Mouse (Mus musculus): ENCODE data around the gene Vps72.
A peak's percentile ranks its signal among the peaks of the same experiment; 100 is the strongest.
"Not testable (repeated sequence)": the region's sequence is repeated elsewhere in the genome, so short reads cannot be mapped to it uniquely, and the experiment has no call there.

Vps72 gene

DNA sequence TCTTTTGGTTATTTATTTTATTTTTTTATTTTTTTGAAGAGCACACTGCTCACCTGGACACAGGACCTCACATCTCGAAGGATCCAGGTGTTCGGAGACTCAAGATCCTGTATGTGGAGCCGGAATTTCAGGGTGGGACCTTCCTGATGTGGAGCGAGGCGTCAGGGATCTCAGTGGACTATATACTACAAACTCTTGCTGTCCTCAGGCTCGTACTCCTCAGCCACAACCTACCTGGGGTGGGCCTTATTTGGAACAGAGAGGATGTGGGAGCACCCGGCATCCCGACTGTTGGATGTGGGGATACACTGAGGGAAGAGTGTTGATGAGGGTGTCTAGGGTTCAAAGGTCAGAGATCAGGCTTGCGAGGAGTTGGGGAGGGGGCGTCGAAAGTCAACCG is 23.3 kb downstream of the Vps72 start:
- not testable (repeated sequence) for DNase-seq (ENCODE audit: low spot score)

GRCm38 (mm10) chr3:95135023-95135422 is 24.2 kb downstream of the Vps72 start:
- peak; percentile 40 for DNase-seq (ENCODE audit: low spot score)

- no peak for DNase-seq (ENCODE audit: low spot score)
Measured at GRCm38 (mm10) chr3:95135433-95136052, 24.7 kb downstream of the Vps72 start.

- no peak for DNase-seq (ENCODE audit: low spot score)
Measured at GRCm38 (mm10) chr3:95136336-95136735, 25.5 kb downstream of the Vps72 start.

DNA sequence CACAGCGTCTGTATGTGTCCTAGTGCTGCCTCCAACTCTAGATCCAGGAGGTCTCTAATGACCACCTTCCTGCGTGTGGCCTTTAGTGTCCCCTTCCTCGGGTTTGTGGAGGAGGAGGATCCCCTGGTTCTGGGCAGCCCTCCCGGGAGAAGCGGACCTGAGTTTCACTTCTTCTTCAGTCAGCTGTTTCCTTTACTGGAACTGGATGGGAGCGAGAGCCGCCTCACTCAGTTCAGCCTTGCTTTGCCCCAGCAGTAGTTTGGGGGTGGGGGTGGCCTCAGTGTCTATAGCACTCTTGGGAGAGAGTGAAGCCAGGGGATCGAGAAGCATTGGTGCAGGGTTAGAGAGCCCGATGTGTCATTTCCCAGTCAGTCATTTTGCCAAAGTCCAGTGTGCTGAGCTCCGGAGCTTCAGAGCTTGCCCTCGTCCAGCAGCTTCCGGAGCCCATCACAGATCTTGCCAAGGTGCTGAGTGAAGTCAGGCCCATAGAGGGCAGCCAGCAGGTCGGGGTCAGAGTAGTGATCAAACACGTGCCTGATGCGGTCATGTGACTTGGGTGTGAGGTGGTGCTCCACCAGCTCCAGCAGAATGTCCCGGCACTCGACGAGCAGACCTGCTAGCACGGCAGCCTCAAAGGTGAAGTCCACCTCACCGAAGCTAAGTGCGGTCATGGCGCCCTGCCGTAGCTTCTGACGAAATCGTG is 28.9 kb downstream of the Vps72 start:
- no peak for DNase-seq (ENCODE audit: low spot score)

DNA sequence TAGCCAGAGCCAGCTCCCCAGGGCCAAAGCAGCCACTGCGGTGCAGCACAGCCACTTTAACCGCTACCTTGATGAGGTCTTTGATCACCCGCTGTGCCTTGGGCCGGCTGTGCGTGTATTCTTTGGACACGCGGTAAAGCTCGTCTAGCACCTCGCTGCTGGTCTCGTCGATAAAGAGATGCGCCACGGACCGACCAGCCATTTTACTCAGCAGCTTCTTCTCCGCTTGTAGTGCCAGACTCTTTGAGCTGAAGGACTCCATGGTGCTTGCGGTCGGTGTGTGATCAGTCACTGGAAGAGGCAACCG is 29.4 kb downstream of the Vps72 start:
- DNase-seq (ENCODE audit: low spot score), result no peak

DNA sequence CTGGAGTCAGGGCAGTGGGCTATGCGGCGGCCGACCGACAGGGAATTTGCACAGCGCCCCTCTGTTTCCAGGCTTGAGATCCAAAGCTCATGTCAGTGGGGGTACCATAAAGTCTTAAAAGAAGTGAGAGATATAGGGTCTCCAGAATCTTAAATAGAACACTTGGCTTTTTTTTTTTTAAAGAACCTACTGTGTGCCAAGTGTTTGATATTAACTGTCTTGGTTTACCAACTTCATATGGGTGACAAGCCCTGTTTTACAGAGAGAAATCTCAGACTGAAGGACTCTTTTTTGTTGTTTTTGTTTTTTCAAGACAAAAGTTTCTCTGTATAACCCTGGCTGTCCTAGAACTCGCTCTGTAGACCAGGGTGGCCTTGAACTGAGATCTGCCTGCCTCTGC is 30.0 kb downstream of the Vps72 start:
- DNase-seq (ENCODE audit: low spot score), result no peak

GRCm38 (mm10) chr3:95141474-95141873 is 30.7 kb downstream of the Vps72 start:
- DNase-seq (ENCODE audit: low spot score), result no peak

DNA sequence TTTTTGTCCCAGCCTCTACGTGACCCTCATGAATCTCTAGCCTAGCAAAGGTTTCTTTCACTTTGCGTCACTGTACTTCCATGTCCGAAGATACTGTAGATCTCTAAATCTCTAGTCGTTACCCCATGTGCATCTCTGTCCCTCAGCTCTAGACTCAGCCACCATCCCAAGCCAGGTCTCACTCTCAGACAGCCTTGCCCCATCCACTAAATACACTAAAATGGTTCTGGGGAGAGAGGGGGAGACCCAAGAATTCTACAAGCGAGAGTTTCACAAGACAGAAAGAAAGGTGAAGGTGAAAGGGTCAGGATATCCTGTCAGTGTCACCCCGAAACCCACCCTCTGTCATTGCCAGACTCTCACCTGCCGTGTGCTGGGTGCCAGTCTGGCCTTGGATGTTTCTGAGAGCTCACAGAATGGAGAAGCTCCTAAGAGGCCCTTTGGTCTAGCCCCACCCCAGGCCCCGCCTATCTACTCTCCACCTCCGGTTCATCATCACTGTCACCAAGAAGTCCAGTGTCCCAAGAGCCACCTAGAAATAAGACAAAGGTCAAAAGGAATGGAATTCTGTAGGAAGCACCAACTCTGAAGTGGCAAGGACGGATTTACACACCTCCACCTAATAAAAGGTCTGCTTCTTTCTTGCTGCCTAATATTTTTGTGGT is 31.3 kb downstream of the Vps72 start, which contains the start of gene Tnfaip8l2:
Gene Tnfaip8l2, minus strand, starts transcription at position 409 of the 665 bp plus-strand sequence.
- no peak for DNase-seq (ENCODE audit: low spot score)

DNA sequence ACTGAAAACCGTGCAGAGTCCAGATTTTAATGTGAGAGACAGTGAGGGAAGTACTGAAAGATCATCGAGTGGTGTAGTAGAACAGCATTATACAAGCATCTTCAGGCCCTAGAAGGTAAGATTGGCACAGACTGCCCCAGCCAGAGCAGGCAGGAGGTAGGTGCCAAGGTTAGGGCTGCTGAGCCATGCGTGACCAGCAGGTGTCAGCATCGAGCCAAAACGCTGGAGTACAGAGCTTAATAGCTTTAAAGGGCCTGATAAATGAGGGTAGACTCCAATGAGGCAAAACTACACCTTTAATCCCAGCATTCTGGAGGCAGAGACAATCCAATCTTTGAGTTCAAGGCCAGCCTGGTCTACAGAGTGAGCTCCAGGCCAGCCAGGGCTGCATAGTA is 31.8 kb downstream of the Vps72 start:
- peak; percentile 87 for DNase-seq (ENCODE audit: low spot score)

GRCm38 (mm10) chr3:95147924-95148323 is 37.1 kb downstream of the Vps72 start:
- DNase-seq (ENCODE audit: low spot score), result no peak

DNA sequence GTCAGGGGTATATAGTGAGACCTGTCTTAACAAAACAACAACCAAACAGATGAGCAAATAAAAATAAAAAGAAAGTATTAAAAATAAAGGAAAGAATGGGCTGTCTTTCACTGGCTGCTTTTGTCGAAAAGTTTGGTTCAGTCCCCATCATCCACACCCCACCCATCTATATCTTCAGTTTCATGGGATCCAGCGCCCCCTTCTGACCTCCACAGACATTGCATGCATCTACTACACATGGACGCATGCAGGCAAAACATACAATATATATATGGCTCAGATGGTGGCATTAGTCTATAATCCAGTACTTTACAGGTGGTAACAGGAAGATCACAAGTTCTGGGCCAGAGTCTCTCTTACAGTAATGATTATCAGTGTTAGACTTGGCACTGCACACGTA is 43.1 kb downstream of the Vps72 start:
- no peak for DNase-seq (ENCODE audit: low spot score)

DNA sequence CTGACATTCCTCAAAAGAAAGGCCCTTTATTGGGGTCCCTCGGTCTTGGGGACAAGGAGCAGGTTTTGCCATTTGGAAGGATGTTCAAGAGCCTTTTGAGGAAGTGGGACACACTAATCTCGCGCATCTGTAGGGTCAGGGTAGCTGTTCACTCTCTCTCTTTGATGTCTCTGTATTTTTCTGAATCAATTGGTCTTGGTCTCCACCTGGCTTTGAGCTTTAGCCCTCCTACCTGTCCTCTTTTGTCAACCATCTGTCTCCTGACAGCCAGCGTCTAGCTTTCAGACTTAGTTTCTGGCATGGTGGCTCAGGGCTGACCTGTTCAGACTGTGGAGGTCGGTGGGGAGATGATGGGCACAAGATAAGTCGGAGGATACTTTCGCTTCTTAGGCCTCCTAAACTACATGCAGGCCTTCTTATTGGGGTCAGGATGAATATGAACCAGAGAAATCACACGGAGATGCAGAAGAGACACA is 48.7 kb downstream of the Vps72 start:
- no peak for DNase-seq (ENCODE audit: low spot score)

DNA sequence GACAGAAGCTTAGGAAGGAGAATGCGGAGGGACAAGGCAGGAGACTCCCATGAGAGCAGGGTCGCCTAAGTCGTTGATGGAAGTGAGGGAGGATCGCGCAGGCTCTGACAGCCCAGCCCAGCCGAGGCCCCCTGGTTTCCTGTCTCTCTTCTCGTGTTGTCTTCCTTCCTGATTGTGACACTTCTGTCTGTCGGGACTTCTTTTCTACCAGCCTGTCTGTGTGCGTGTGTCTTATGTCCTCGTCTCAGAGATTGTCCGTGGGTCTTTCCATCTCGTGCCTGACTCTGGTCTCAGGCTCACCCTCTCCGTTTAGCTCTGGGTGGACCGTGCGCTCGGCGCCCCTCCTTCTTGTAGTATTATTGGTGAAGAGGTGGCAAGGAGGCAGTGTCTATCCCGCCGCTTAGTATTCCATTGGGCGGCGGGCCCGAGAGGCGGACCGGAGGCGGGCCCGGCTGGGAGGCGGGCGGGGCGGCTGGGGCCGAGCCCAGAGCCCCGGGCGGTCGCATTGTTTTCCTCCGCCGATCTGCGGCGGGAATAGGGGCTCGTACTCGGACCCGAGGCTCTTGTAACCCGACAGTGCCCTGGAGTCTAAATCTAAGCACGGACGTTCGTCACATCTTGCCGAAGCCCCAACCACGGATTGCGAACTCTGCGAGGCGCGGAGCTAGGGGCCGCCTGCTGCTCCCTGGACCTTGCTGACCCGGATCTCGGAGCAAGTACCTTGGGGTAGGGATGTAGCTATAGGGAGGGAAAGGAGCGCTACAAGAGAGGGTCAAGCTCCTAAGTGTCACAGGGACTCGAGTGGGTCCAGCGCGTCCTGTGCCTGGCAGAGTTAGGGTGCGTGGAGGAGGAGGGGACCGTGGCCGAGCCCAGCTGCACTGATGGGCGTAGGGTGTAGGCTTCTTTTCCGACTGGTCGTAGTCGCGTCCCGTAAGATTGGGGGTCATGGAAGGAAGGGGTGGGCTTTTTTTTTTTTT is 49.5 kb downstream of the Vps72 start, which contains the start of gene Sema6c:
Gene Sema6c, plus strand, starts transcription at position 471 of the 977 bp plus-strand sequence.
- peak; percentile 74 for DNase-seq (ENCODE audit: low spot score)

GRCm38 (mm10) chr3:95161041-95161551 is 50.3 kb downstream of the Vps72 start:
- no peak for DNase-seq (ENCODE audit: low spot score)

GRCm38 (mm10) chr3:95161618-95162344 is 51.0 kb downstream of the Vps72 start:
- no peak for DNase-seq (ENCODE audit: low spot score)

- no peak for DNase-seq (ENCODE audit: low spot score)
Measured at GRCm38 (mm10) chr3:95162345-95162628, 51.5 kb downstream of the Vps72 start.

DNA sequence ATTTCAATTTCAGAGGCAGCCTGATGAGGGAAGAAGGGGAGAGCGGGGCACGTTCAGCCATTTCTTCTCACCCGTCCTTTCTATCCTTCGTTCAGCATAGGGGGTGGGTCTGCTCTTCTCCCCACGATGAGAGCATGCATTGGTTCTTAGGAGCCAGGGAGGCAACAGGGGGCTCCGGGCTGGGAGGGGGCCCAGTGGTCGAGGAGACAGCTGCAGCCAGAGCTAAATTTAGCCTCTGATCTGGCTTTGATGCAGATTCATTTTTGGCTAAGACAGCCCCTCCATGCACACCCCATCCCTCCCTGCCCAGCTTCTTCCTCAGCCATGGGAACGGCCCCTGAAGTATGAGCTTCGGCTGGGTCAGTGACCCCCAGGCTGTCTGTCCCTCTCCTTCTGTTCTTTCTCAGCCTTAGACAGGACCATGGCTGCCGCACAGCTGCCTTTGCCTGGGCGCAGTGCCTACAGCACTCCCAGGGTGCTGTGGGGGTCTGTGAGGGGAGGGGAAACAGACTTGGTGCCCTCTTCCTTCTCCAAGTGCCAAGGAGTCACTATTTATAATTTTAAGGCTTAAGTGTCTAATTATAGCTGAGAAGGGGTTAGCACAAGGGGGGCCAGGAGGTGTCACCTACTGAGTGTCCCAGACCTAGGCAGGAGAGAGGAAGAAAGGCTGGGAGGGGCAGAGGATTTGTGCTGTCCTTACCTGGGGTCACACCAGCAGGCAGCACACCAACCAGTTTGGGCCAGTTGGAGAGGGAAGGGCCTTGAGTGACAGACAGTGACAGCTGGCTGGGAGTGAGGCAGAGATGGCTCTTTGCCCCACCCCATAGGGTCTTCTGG is 52.8 kb downstream of the Vps72 start:
- no peak for DNase-seq (ENCODE audit: low spot score)

GRCm38 (mm10) chr3:95164256-95164550 is 53.4 kb downstream of the Vps72 start:
- DNase-seq (ENCODE audit: low spot score), result no peak

GRCm38 (mm10) chr3:95164840-95165239 is 54.0 kb downstream of the Vps72 start:
- DNase-seq (ENCODE audit: low spot score), result no peak

- no peak for DNase-seq (ENCODE audit: low spot score)
Measured at GRCm38 (mm10) chr3:95169996-95170395, 59.2 kb downstream of the Vps72 start.

All from ovary, postnatal 14 days (tissue).